Mouse (Mus musculus) cerebellum, adult 11 months (tissue): Measurements from ENCODE around the gene Rps27l.
"Not testable (repeated sequence)": the region's sequence is repeated elsewhere in the genome, so short reads cannot be mapped to it uniquely, and the experiment has no call there.

ENCODE experiments used
- DNase-seq: peaks from one replicate; pipeline ENCODE4 v3.0.0; 2022

Rps27l gene

GRCm38 (mm10) chr9:66945647-66946641 is at the start of gene Rps27l:
Gene Rps27l (plus strand): TSS chr9:66946086.
- DNase-seq, result peak; percentile 92

GRCm38 (mm10) chr9:66896951-66897350 is 48.9 kb upstream of the Rps27l start:
- DNase-seq, result no peak

GRCm38 (mm10) chr9:66897851-66898250 is 48.0 kb upstream of the Rps27l start:
- no peak for DNase-seq

- DNase-seq, result no peak
Measured at GRCm38 (mm10) chr9:66899072-66899471, 46.8 kb upstream of the Rps27l start.

GRCm38 (mm10) chr9:66899526-66899925 is 46.4 kb upstream of the Rps27l start:
- DNase-seq, result no peak

- no peak for DNase-seq
Measured at GRCm38 (mm10) chr9:66905990-66906389, 39.9 kb upstream of the Rps27l start.

- DNase-seq, result no peak
Measured at GRCm38 (mm10) chr9:66907126-66907525, 38.8 kb upstream of the Rps27l start.

- no peak for DNase-seq
Measured at GRCm38 (mm10) chr9:66907746-66908397, 38.0 kb upstream of the Rps27l start.

- no peak for DNase-seq
Measured at GRCm38 (mm10) chr9:66909922-66910321, 36.0 kb upstream of the Rps27l start.

GRCm38 (mm10) chr9:66910677-66911076 is 35.2 kb upstream of the Rps27l start:
- DNase-seq, result no peak

GRCm38 (mm10) chr9:66912304-66912703 is 33.6 kb upstream of the Rps27l start:
- no peak for DNase-seq

GRCm38 (mm10) chr9:66913254-66913934 is 32.5 kb upstream of the Rps27l start:
- DNase-seq, result not testable (repeated sequence)

GRCm38 (mm10) chr9:66914540-66914939 is 31.3 kb upstream of the Rps27l start:
- no peak for DNase-seq

GRCm38 (mm10) chr9:66915401-66915800 is 30.5 kb upstream of the Rps27l start:
- DNase-seq, result no peak

- DNase-seq, result no peak
Measured at GRCm38 (mm10) chr9:66915869-66916785, 29.8 kb upstream of the Rps27l start.

GRCm38 (mm10) chr9:66917216-66917891 is 28.5 kb upstream of the Rps27l start:
- no peak for DNase-seq

- no peak for DNase-seq
Measured at GRCm38 (mm10) chr9:66917892-66918255, 28.0 kb upstream of the Rps27l start.

GRCm38 (mm10) chr9:66918672-66919330 is 27.1 kb upstream of the Rps27l start:
- DNase-seq, result no peak

GRCm38 (mm10) chr9:66919382-66919971 is 26.4 kb upstream of the Rps27l start, which contains the start of gene Rab8b:
Gene Rab8b (minus strand): TSS chr9:66919687.
- DNase-seq, result peak; percentile 95

GRCm38 (mm10) chr9:66919981-66920380 is 25.9 kb upstream of the Rps27l start:
- DNase-seq, result no peak
